Mouse (Mus musculus): Measurements from ENCODE around the gene Aak1.

DNA sequence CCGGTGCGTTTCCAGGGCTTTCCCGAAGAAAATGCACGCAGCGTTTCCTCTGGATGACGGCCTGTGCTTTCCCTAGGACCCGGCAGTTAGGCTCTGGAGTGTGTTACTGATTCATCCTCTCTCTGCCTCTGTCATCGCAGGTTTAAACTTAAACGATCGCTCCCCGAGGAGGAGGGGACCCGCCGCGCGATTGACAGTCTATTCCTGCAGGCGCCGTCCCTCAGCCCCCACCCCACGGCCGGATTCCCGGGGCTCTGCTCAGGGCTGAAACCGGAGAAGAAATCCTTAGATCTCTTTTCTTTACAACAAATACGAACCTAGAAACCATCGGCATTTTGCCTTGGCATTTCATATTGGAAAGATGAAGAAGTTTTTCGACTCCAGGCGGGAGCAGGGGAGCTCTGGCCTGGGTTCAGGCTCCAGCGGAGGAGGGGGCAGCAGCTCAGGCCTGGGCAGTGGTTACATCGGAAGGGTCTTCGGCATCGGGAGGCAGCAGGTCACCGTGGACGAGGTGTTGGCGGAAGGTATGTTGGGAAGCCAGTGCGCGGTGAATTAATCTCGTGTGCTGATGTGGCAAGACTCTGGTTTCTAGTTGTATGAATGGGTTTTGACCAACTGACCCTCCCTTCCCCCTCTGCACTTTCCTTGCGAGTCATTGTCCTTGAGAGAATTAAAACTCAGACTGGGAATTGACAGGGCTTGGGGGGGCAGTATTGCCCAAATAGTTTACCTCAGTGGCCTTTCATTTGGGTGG lies 552 bp downstream of the Aak1 start:
- no peak for TF ChIP-seq FLI1 (IDR thresholded peaks at IDR 0.05; ENCODE audit: low read length)
- TF ChIP-seq GATA1 (IDR thresholded peaks at IDR 0.05; ENCODE audit: borderline replicate concordance, low read length) = no peak

Data from megakaryocyte, embryonic 14.5 days (primary cell).